Mouse (Mus musculus) gastrocnemius, adult 2 months (tissue): ENCODE measurements around the gene Gnb4. TPM values are rescaled to one million over a fixed set of nuclear protein-coding genes. Genes with fewer than 3 reads are reported as not detected.

Experiments
- DNase-seq: peaks from one replicate; pipeline ENCODE4 v3.0.0; 2022
- H3K27ac ChIP-seq: fragments of 200-600 bp; 2 replicates; pipeline ENCODE4 v1.8.1; 2022; ENCODE audit warnings: mild to moderate bottlenecking
- H3K4me3 ChIP-seq: fragments of 200-600 bp; 2 replicates; pipeline ENCODE4 v1.8.1; 2022; ENCODE audit warnings: mild to moderate bottlenecking, moderate library complexity
- CTCF ChIP-seq: fragments of 200-600 bp; IDR thresholded peaks from 2 replicates; pipeline ENCODE4 v1.8.1; 2022; ENCODE audit warnings: antibody characterized with exemption, mild to moderate bottlenecking, moderate library complexity
- intact Hi-C: fragments of 180-260 bp; cut with DNase I; formaldehyde crosslinking; loops from one replicate; pipeline ENCODE4 v1.15.1; 2025
- long read RNA-seq, 2 experiments: library from polyadenylated mRNA; stranded (forward); transcript quantifications; one replicate each; pipeline ENCODE4 v2.0.0; 2021
- total RNA-seq, 2 experiments: library from RNA; stranded (reverse); gene quantifications; 2 replicates each; pipeline ENCODE4 v1.2.3; 2021

The Gnb4 gene
- total RNA-seq, result 1 to 10 TPM; 4.3 to 7.2 TPM
- long read RNA-seq, experiment 1, full-length matches to known transcripts, result 7 of 8 reads
- long read RNA-seq, experiment 1, partial matches to known transcripts, result 0 of 8 reads
- long read RNA-seq, experiment 1, other reads (novel, unspliced or antisense), result 1 of 8 reads
- long read RNA-seq, experiment 2, full-length matches to known transcripts, result 4 of 5 reads
- long read RNA-seq, experiment 2, partial matches to known transcripts, result 0 of 5 reads
- long read RNA-seq, experiment 2, other reads (novel, unspliced or antisense), result 1 of 5 reads

GRCm38 (mm10) chr3:32616331-32617052, at the start of gene Gnb4:
Gnb4 (minus strand) TSS chr3:32616585.
- H3K27ac ChIP-seq, result peak within 1 kb of the TSS; percentile 76
- TF ChIP-seq CTCF, result no peak
- H3K4me3 ChIP-seq, result peak within 1 kb of the TSS; percentile 86
- intact Hi-C loops, result loop anchor here (10.0 kb wide), 1 partner anchor 48 kb away; no protein-coding TSS in a partner anchor
- peak; percentile 70 for DNase-seq

DNA sequence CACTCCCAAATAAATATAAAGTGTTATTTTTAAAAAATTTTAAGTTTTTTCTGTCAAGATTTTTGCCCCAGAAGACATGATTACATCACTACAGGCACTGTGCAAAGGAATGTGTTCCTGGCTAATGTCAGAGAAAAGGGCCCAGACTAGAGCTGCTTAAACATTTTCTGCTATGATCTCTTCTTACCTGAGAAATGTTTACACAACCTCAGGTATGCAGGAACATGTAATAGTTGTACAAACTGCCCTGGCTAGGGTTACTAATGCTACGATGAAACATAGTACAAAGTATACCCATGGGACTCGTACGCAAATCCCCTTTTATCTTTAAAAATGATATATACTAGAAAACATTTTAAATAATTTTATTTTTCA, 45.2 kb upstream of the Gnb4 start:
- intact Hi-C loops, result loop anchor here (10.0 kb wide), 1 partner anchor 47 kb away; the partner anchor contains the start of gene Gnb4
- DNase-seq, result no peak
- no peak overlapping the region for H3K27ac ChIP-seq
- TF ChIP-seq CTCF, result no peak
- no peak overlapping the region for H3K4me3 ChIP-seq

DNA sequence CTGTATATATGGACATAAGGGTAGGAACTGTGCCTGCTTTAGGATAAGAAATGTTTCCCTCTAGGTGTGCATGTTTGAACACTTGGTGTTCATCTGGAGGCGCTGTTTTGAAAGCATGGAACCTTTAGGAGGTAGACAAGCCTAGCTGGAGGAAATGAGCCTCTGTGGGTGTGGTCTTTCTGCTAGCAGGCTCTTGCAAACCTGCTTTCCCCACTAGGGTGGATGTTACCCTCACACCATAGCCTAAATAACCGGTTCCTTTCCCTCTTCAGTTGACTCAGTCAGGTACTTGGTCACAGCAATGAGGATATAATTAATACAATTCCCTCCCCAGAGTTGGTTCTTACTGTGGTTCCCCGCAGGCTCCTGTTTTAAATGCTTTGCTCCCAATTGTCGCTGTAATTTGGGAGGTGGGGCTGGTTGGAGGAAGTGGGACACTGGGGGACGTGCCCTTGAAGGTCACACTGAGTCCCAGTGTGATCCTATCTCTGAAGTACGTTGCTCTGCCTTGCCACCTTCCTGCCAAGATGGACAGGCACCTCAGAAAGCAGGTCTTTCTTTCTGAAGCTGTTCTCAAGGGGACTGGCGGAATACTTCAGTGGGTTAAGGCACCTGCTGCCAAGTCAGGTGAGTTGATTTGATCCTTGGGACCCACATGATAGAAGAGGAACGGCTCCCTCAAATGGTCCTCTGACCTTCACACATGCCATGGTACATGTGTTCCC, 44.6 kb upstream of the Gnb4 start:
- no peak for TF ChIP-seq CTCF
- Histone ChIP-seq H3K27ac (peak overlapping the region; percentile 31; the same call in 1 of the 2 replicates), H3K4me3 (no peak overlapping the region)
- no peak for DNase-seq
- intact Hi-C loops, result loop anchor here (10.0 kb wide), 1 partner anchor 46 kb away; the partner anchor contains the start of gene Gnb4

DNA sequence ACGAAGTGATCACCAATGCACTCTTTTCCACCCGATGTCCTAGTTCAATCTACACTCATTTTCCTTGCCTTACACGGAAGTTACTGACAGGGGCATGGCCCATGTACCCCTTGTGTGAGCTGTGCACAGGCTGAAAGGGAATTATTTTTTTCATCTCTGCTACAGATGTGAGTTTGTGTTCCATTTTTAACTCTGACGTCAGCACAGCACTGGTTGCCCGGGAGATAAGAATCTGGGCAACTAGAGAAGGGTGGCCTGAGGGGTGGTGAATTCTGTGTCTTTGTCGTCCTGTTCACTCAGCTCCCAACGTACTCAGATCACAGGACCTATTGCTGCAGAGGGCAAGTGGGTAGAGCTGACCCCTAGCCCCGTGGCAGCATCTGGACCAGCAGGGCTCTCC, 43.9 kb upstream of the Gnb4 start:
- no peak for TF ChIP-seq CTCF
- Histone ChIP-seq H3K4me3 (no peak overlapping the region), H3K27ac (peak overlapping the region; percentile 31; the same call in 1 of the 2 replicates)
- DNase-seq, result no peak
- intact Hi-C loops, result loop anchor here (10.0 kb wide), 1 partner anchor 45 kb away; the partner anchor contains the start of gene Gnb4

- TF ChIP-seq CTCF, result no peak
- intact Hi-C loops, result no loop called here
- DNase-seq, result no peak
- Histone ChIP-seq H3K4me3 (no peak overlapping the region), H3K27ac (peak overlapping the region; percentile 10; the same call in 1 of the 2 replicates)
Measured at GRCm38 (mm10) chr3:32659506-32659905, 43.1 kb upstream of the Gnb4 start.

DNA sequence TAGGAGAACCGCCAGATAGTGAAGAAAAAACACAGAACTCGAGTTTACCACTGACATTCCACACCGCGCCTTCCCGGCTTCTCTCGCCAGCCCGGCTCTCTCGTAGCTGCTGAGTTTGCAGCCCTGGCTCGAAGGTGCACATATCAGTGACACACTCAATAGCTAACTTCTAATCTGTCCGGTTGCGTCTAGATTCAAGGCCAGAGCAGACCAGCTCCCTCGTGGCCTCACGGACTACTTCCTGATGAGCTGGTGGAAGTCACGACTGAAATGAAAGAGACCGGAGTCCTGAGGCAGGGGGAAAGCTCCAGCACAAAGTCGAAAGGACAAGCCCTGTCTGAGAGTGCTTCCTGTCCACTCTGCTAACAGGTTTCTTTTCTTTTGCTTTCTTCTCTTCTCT, 42.4 kb upstream of the Gnb4 start:
- intact Hi-C loops, result no loop called here
- H3K27ac ChIP-seq, result peak overlapping the region; percentile 64
- peak overlapping the region; percentile 57 for H3K4me3 ChIP-seq
- TF ChIP-seq CTCF, result no peak
- DNase-seq, result peak; percentile 24

- DNase-seq, result no peak
- intact Hi-C loops, result no loop called here
- Histone ChIP-seq H3K27ac (peak overlapping the region; percentile 64), H3K4me3 (peak overlapping the region; percentile 57)
- TF ChIP-seq CTCF, result no peak
Measured at GRCm38 (mm10) chr3:32658401-32658800, 42.0 kb upstream of the Gnb4 start.

GRCm38 (mm10) chr3:32656398-32656994, 40.1 kb upstream of the Gnb4 start:
- DNase-seq, result no peak
- intact Hi-C loops, result no loop called here
- Histone ChIP-seq H3K4me3 (no peak overlapping the region), H3K27ac (peak overlapping the region; percentile 48; the same call in 1 of the 2 replicates)
- no peak for TF ChIP-seq CTCF

GRCm38 (mm10) chr3:32655994-32656393, 39.6 kb upstream of the Gnb4 start:
- H3K27ac ChIP-seq, result peak overlapping the region; percentile 49

GRCm38 (mm10) chr3:32652739-32653138, 36.4 kb upstream of the Gnb4 start:
- no peak for DNase-seq
- intact Hi-C loops, result no loop called here
- no peak overlapping the region for H3K27ac ChIP-seq
- no peak for TF ChIP-seq CTCF
- H3K4me3 ChIP-seq, result no peak overlapping the region

More at GRCm38 (mm10) chr3:32655994-32656393, 39.6 kb upstream of the Gnb4 start:
- DNase-seq, result no peak
- H3K4me3 ChIP-seq, result no peak overlapping the region
- intact Hi-C loops, result no loop called here
- TF ChIP-seq CTCF, result no peak

- Histone ChIP-seq H3K4me3 (no peak overlapping the region), H3K27ac (no peak overlapping the region)
- TF ChIP-seq CTCF, result no peak
- intact Hi-C loops, result no loop called here
- no peak for DNase-seq
Measured at GRCm38 (mm10) chr3:32649284-32649683, 32.9 kb upstream of the Gnb4 start.

DNA sequence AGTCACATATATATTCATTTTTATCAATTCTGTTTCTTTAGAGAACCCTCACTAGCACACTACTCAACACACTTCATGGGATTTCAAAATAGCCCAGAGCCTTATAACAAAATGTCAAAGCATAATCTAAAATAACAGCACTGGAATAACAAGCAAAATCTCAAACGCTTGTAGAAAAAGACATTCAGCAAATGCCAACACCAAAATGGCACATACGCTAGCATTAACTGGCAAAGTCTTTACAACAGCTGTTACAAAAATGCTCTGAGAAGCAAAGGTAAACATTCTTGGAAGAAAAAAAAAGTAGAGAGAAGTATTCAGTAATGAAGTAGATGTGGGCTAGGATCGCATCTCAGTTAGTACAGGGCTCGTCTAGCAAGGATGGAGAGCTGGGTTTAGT, 30.5 kb upstream of the Gnb4 start:
- TF ChIP-seq CTCF, result no peak
- no peak overlapping the region for H3K27ac ChIP-seq
- no peak for DNase-seq
- no peak overlapping the region for H3K4me3 ChIP-seq
- intact Hi-C loops, result no loop called here
